39 mouse cellular contexts compared by ENCODE assay signal in genomic region chr13:23778339-23778738, GRCm38 (mm10). TPM values are rescaled to one million over a fixed set of nuclear protein-coding genes. Genes with fewer than 3 reads are reported as not detected.
DNase-seq lines count a peak whose midpoint lies in the region; ATAC-seq and TF ChIP-seq lines count a peak whose summit lies in the region.
"Had no signal": no experiment of that assay in that cellular context is flagged by ENCODE, and none has a peak within 500 bp of the region (broad histone marks: within the 10 kb centered on the region; RNA-seq: fewer than 3 reads in every experiment).

No protein-coding gene starts in this region.

- H3K27me3 ChIP-seq in testis, adult 2 months (ENCODE audit: control insufficient read depth, insufficient read depth, low read length), result no peaks in the 10 kb centered on the region
- H3K27me3 ChIP-seq: CH12.LX; embryonic facial prominence, embryonic 13.5 days; forebrain, embryonic 12.5 days; limb, embryonic 15.5 days; midbrain, embryonic 15.5 days had no signal

- no peaks in the 10 kb centered on the region; the same call in 1 of the 2 replicates for H3K4me1 ChIP-seq in testis, adult 2 months (ENCODE audit: control insufficient read depth, insufficient read depth, low read length)
- H3K4me1 ChIP-seq: embryonic facial prominence, embryonic 13.5 days; forebrain, embryonic 12.5 days; limb, embryonic 10.5 days; limb, embryonic 15.5 days; midbrain, embryonic 15.5 days had no signal

- ATAC-seq in megakaryocyte, adult 5-6 weeks (ENCODE audit: poor library complexity, severe bottlenecking), result peak; percentile 71
- ATAC-seq: activated CD4-positive, CD25-positive, alpha-beta regulatory T cell, adult 4 months; hindbrain, embryonic 16.5 days; lung, postnatal 0 days; midbrain, embryonic 15.5 days had no signal

- peak overlapping the region; percentile 30 for H3K4me3 ChIP-seq in testis, adult 2 months (ENCODE audit: control insufficient read depth, low read depth, low read length)
- H3K4me3 ChIP-seq: embryonic facial prominence, embryonic 13.5 days; erythroblast, embryonic 14.5 days; forebrain, embryonic 12.5 days; gastrocnemius, adult 2 months; limb, embryonic 10.5 days; limb, embryonic 15.5 days; midbrain, embryonic 15.5 days had no signal

- TF ChIP-seq CTCF in testis, adult 2 months (IDR thresholded peaks at IDR 0.05; ENCODE audit: control insufficient read depth, insufficient read depth, insufficient replicate concordance, low read depth, low read length), result no peak

- no peak overlapping the region for H3K27ac ChIP-seq in testis, adult 2 months (ENCODE audit: control insufficient read depth, insufficient read depth, low read depth, low read length)
- H3K27ac ChIP-seq: embryonic facial prominence, embryonic 13.5 days; forebrain, embryonic 12.5 days; gastrocnemius, adult 2 months; kidney, postnatal 0 days; limb, embryonic 10.5 days; limb, embryonic 15.5 days; midbrain, embryonic 15.5 days; stomach, postnatal 0 days had no signal

- TF ChIP-seq POLR2A in testis, adult 2 months (IDR thresholded peaks at IDR 0.05; ENCODE audit: control insufficient read depth, low read depth, low read length), result no peak

- no peaks in the 10 kb centered on the region for H3K36me3 ChIP-seq in testis, adult 2 months (ENCODE audit: control insufficient read depth, insufficient read depth, low read length)
- H3K36me3 ChIP-seq: embryonic facial prominence, embryonic 13.5 days; forebrain, embryonic 12.5 days; limb, embryonic 10.5 days; limb, embryonic 15.5 days; midbrain, embryonic 15.5 days had no signal

- no peak for DNase-seq in testis, postnatal 10 days (ENCODE audit: low spot score)
- DNase-seq in R1 (ENCODE audit: low read depth, low spot score), result peak; percentile 68
- DNase-seq in lung, adult 18-20 months, result no peak
- DNase-seq in kidney, postnatal 10 days, result no peak
- DNase-seq: adrenal gland, adult 2 months; adrenal gland, postnatal 36 days; cerebellum, adult 18-20 months; cerebellum, postnatal 10 days; gastrocnemius, adult 2 months; gastrocnemius, postnatal 36 days; heart, postnatal 14 days; kidney, adult 8-10 months; layer of hippocampus, adult 9-11 months; lung, postnatal 4 days; thymus, postnatal 4 days had no signal

RNA-seq across cellular contexts. Expression of gene Trim38, which starts 8.6 kb away (rescaled TPM):
- 2.1 and 2.5 TPM in 2 replicates for polyA plus RNA-seq in testis, adult 2 months (2012; rRNA removed)
- not detected in 2 replicates for total RNA-seq in megakaryocyte, adult 5-6 weeks (2015)
- total RNA-seq in megakaryocyte, adult 5-6 weeks (2017), result not detected in 2 replicates
- total RNA-seq: CH12.LX; common myeloid progenitor, adult 5-6 weeks; gastrocnemius, adult 2 months; gastrocnemius, postnatal 36 days; heart, adult 8-10 months; heart, postnatal 14 days; neutrophil, adult 5-6 weeks had no signal
- polyA plus RNA-seq: activated CD4-positive, CD25-positive, alpha-beta regulatory T cell, adult 4 months; adrenal gland, adult 2 months; brain, embryonic 14.5 days; embryonic facial prominence, embryonic 13.5 days; erythroblast, embryonic 14.5 days; forebrain, embryonic 12.5 days; heart, embryonic 14.5 days; hindbrain, embryonic 11.5 days; hindbrain, embryonic 16.5 days; kidney, postnatal 0 days; limb, embryonic 10.5 days; limb, embryonic 15.5 days; liver, embryonic 16.5 days; lung, postnatal 0 days; midbrain, embryonic 15.5 days; neural tube, embryonic 11.5 days; spleen, adult 2 months; thymus, postnatal 0 days had no signal

RNA-seq across cellular contexts. Expression of gene Hist1h1a, which starts 14.9 kb away (rescaled TPM):
- polyA plus RNA-seq in testis, adult 2 months (2012; rRNA removed), result 2.9 and 4.3 TPM in 2 replicates
- 117 and 119 TPM in 2 replicates for total RNA-seq in megakaryocyte, adult 5-6 weeks (2015)
- 1,654 and 1,862 TPM in 2 replicates for total RNA-seq in megakaryocyte, adult 5-6 weeks (2017)

RNA-seq across cellular contexts. Expression of gene Hist1h3a, which starts 16.2 kb away (rescaled TPM):
- 29.4 and 33.4 TPM in 2 replicates for polyA plus RNA-seq in testis, adult 2 months (2012; rRNA removed)
- total RNA-seq in megakaryocyte, adult 5-6 weeks (2015), result 53.9 and 67.3 TPM in 2 replicates
- total RNA-seq in megakaryocyte, adult 5-6 weeks (2017), result 527 and 571 TPM in 2 replicates

RNA-seq across cellular contexts. Expression of gene Hist1h4a, which starts 17.3 kb away (rescaled TPM):
- polyA plus RNA-seq in testis, adult 2 months (2012; rRNA removed), result 83.8 and 94.1 TPM in 2 replicates
- 58.1 TPM in 2 replicates for total RNA-seq in megakaryocyte, adult 5-6 weeks (2015)
- total RNA-seq in megakaryocyte, adult 5-6 weeks (2017), result 540 and 548 TPM in 2 replicates
- polyA plus RNA-seq: embryonic facial prominence, embryonic 13.5 days; forebrain, embryonic 12.5 days; heart, embryonic 14.5 days; hindbrain, embryonic 11.5 days; hindbrain, embryonic 16.5 days; kidney, postnatal 0 days; midbrain, embryonic 15.5 days; neural tube, embryonic 11.5 days had no signal

RNA-seq across cellular contexts. Expression of gene Hist1h4b, which starts 21.5 kb away (rescaled TPM):
- polyA plus RNA-seq in testis, adult 2 months (2012; rRNA removed), result 2.4 and 2.5 TPM in 2 replicates
- total RNA-seq in megakaryocyte, adult 5-6 weeks (2015), result 64.8 and 95.3 TPM in 2 replicates
- total RNA-seq in megakaryocyte, adult 5-6 weeks (2017), result 562 and 732 TPM in 2 replicates
- polyA plus RNA-seq: hindbrain, embryonic 16.5 days had no signal
